Mouse (Mus musculus) hindbrain, embryonic 12.5 days (tissue): ENCODE data around the gene Gper1. TPM values are rescaled to one million over a fixed set of nuclear protein-coding genes. Genes with fewer than 3 reads are reported as not detected.

Source experiments
- ATAC-seq: fragments of 200-750 bp; cut with Nextera tagmentation; 2 replicates; pipeline ENCODE4 v1.8.0; 2017; ENCODE audit warnings: moderate TSS enrichment; ENCODE audit not compliant: low FRiP score
- H3K27ac ChIP-seq: fragments of 300-500 bp; sonication (generic); 2 replicates; pipeline ENCODE4 v1.5.1; 2016; ENCODE audit warnings: mild to moderate bottlenecking
- H3K27me3 ChIP-seq: fragments of 300-500 bp; sonication (generic); 2 replicates; pipeline ENCODE4 v1.6.1; 2016; ENCODE audit warnings: mild to moderate bottlenecking
- H3K36me3 ChIP-seq: fragments of 300-500 bp; sonication (generic); 2 replicates; pipeline ENCODE4 v1.6.1; 2016; ENCODE audit warnings: mild to moderate bottlenecking
- H3K4me1 ChIP-seq: fragments of 300-500 bp; sonication (generic); 2 replicates; pipeline ENCODE4 v1.6.1; 2016
- H3K4me2 ChIP-seq: fragments of 300-500 bp; sonication (generic); replicated peaks from 2 replicates; pipeline ENCODE4 v1.6.1; 2016; ENCODE audit warnings: mild to moderate bottlenecking
- H3K4me3 ChIP-seq: fragments of 300-500 bp; sonication (generic); 2 replicates; pipeline ENCODE4 v1.5.1; 2016; ENCODE audit warnings: mild to moderate bottlenecking
- H3K9ac ChIP-seq: fragments of 300-500 bp; sonication (generic); 2 replicates; pipeline ENCODE4 v1.6.1; 2016; ENCODE audit warnings: mild to moderate bottlenecking, moderate library complexity
- H3K9me3 ChIP-seq: fragments of 300-500 bp; sonication (generic); replicated peaks from 2 replicates; pipeline ENCODE4 v1.6.1; 2016; ENCODE audit warnings: mild to moderate bottlenecking
- WGBS: fragments of 180-500 bp; shearing (Covaris S2); methylation state at CpG from one replicate; pipeline ENCODE4 v1.1.7; 2016; 5-methylcytosine and 5-hydroxymethylcytosine counted together
- polyA plus RNA-seq: library from polyadenylated mRNA; unstranded; fragments of >200 nt; fragmentation: Nextera tagmentation; extraction: Ambion mirVana; gene quantifications from 2 replicates; pipeline ENCODE4 v1.2.1, GENCODE M21; 2016

Gper1 gene
- polyA plus RNA-seq, 1 experiment from 2014 or later: 5.0 TPM

- ATAC-seq: no peak
- no peak overlapping the region for H3K4me3 ChIP-seq
- no peaks in the 10 kb centered on the region for H3K27me3 ChIP-seq
- H3K4me2 ChIP-seq: no peak overlapping the region
- H3K9me3 ChIP-seq: no peaks in the 10 kb centered on the region
- peaks cover 6% of the 10 kb centered on the region for H3K4me1 ChIP-seq
- H3K36me3 ChIP-seq: no peaks in the 10 kb centered on the region
- H3K27ac ChIP-seq: no peak overlapping the region
- WGBS: 75% methylated on average over 4 of the region's 4 CpGs
- H3K9ac ChIP-seq: no peak overlapping the region
Observed at GRCm38 (mm10) chr5:139464874-139465273, 41.9 kb downstream of the Gper1 start.

GRCm38 (mm10) chr5:139466373-139466772 lies 43.4 kb downstream of the Gper1 start:
- no peak for ATAC-seq
- WGBS: 80% methylated on average over 2 of the region's 2 CpGs
- no peak overlapping the region for H3K4me3 ChIP-seq
- H3K27ac ChIP-seq: no peak overlapping the region
- no peaks in the 10 kb centered on the region for H3K9me3 ChIP-seq
- no peaks in the 10 kb centered on the region for H3K4me1 ChIP-seq
- no peak overlapping the region for H3K4me2 ChIP-seq
- no peak overlapping the region for H3K9ac ChIP-seq
- peaks cover 7% of the 10 kb centered on the region for H3K36me3 ChIP-seq
- H3K27me3 ChIP-seq: no peaks in the 10 kb centered on the region

- ATAC-seq: no peak
- H3K4me3 ChIP-seq: no peak overlapping the region
- H3K4me2 ChIP-seq: no peak overlapping the region
- no peaks in the 10 kb centered on the region for H3K9me3 ChIP-seq
- no peak overlapping the region for H3K9ac ChIP-seq
- no peak overlapping the region for H3K27ac ChIP-seq
- 76% methylated on average over 4 of the region's 4 CpGs for WGBS
- no peaks in the 10 kb centered on the region for H3K4me1 ChIP-seq
- peaks cover 12% of the 10 kb centered on the region for H3K36me3 ChIP-seq
- H3K27me3 ChIP-seq: no peaks in the 10 kb centered on the region
Observed at GRCm38 (mm10) chr5:139466801-139467200, 43.9 kb downstream of the Gper1 start.

DNA sequence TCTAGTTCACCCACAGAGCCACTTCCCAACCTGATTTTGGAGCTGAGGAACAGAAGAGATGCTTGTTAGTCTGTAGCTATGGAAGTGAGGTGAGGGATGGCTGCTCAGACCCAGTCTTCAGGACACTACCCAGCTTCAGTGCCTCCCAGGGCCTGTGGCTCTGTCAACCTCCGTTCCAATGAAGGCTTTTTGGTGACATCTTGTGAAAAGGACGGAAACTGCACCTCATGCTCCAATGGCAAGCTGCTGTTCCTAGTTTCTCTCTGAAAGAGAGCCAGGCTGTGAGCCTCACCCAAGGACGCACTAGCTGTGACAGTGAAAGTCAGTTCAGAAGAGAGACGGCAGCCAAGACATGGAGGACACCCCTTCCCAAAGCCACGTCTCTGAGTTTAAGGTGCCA lies 45.0 kb downstream of the Gper1 start:
- 44% methylated on average over 5 of the region's 5 CpGs for WGBS
- H3K36me3 ChIP-seq: peaks cover 24% of the 10 kb centered on the region
- no peaks in the 10 kb centered on the region for H3K9me3 ChIP-seq
- H3K4me2 ChIP-seq: no peak overlapping the region
- no peaks in the 10 kb centered on the region for H3K4me1 ChIP-seq
- H3K27ac ChIP-seq: no peak overlapping the region
- no peak overlapping the region for H3K9ac ChIP-seq
- H3K27me3 ChIP-seq: no peaks in the 10 kb centered on the region
- H3K4me3 ChIP-seq: no peak overlapping the region
- no peak for ATAC-seq

GRCm38 (mm10) chr5:139474741-139475140 lies 51.8 kb downstream of the Gper1 start:
- peak; percentile 32; the same call in 1 of the 2 replicates for ATAC-seq
- Histone ChIP-seq H3K4me3 (no peak overlapping the region), H3K9ac (no peak overlapping the region), H3K27me3 (no peaks in the 10 kb centered on the region), H3K36me3 (peaks cover 88% of the 10 kb centered on the region), H3K27ac (no peak overlapping the region), H3K9me3 (no peaks in the 10 kb centered on the region), H3K4me2 (no peak overlapping the region), H3K4me1 (no peaks in the 10 kb centered on the region)
- 64% methylated on average over 9 of the region's 9 CpGs for WGBS

Other genes with a start within 250 kb of the Gper1 start
- gene Sun1, start 222.5 kb upstream of the Gper1 start, polyA plus RNA-seq: 50.4 and 55.3 TPM in 2 replicates
- gene Get4, start 170.8 kb upstream of the Gper1 start, polyA plus RNA-seq: 123 and 126 TPM in 2 replicates
- gene Adap1, start 97.5 kb upstream of the Gper1 start, polyA plus RNA-seq: 13.1 and 13.7 TPM in 2 replicates
- 107 and 117 TPM in 2 replicates for gene Cox19, start 71.7 kb upstream of the Gper1 start, polyA plus RNA-seq
- 0.41 and 0.46 TPM in 2 replicates for gene Cyp2w1, start 70.5 kb upstream of the Gper1 start, polyA plus RNA-seq
- gene Gpr146, start 45.5 kb upstream of the Gper1 start, polyA plus RNA-seq: 1.8 and 2.4 TPM in 2 replicates
- gene C130050O18Rik, start 17.9 kb upstream of the Gper1 start, polyA plus RNA-seq: 0.45 and 0.90 TPM in 2 replicates
- 22.9 and 26.3 TPM in 2 replicates for gene 3110082I17Rik, start 37.4 kb downstream of the Gper1 start, polyA plus RNA-seq
- gene Zfand2a, start 61.4 kb downstream of the Gper1 start, polyA plus RNA-seq: 12.0 and 14.6 TPM in 2 replicates
- gene Uncx, start 120.3 kb downstream of the Gper1 start, polyA plus RNA-seq: 97.3 and 99.4 TPM in 2 replicates